Mouse (Mus musculus) embryonic fibroblast, embryonic 13.5 days (primary cell): ENCODE measurements around the gene Rpl3.

Source experiments
- CTCF ChIP-seq: IDR thresholded peaks from 2 replicates; pipeline ENCODE4 v1.5.1; 2011; ENCODE audit warnings: mild to moderate bottlenecking, control low read depth, low read length, moderate library complexity, borderline replicate concordance; ENCODE audit not compliant: insufficient read depth
- POLR2A ChIP-seq: IDR thresholded peaks from 2 replicates; pipeline ENCODE4 v1.6.1; 2011; ENCODE audit warnings: low read depth, mild to moderate bottlenecking, control low read depth, low read length, moderate library complexity

GRCm38 (mm10) chr15:80050093-80050492, 41.6 kb downstream of the Rpl3 start:
- TF ChIP-seq CTCF (no peak), POLR2A (no peak)
